Mouse (Mus musculus): ENCODE measurements at regions not wholly inside any gene's neighbourhood (a gene's known extent, or its start where the extent isn't known, plus 50 kb on each side); places are given as distances from the start of the nearest gene placed in this dataset.

DNA sequence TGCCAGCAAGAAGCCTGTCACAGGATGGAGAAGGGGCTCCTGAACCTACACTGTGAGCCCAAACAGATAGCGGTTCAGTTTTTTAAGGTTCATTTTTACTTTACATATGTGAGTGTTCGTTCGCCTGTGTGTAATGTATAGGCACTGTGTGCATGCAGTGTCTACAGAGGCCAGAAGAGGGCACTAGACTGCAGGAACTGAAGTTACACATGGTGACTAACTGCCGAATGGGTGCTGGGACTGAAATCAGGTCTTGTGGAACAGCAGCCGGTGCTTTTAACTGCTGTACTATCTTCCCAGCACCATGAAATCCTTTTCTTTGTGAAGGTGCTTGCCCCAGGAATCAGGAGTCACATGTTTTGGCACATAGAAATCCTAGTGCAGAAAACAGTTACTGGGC lies 256.1 kb upstream of the Gadl1 start:
- DNase-seq (ENCODE audit: low spot score in 2 of 2): no peak
- intact Hi-C loops (cut with DNase I): no loop called here

DNA sequence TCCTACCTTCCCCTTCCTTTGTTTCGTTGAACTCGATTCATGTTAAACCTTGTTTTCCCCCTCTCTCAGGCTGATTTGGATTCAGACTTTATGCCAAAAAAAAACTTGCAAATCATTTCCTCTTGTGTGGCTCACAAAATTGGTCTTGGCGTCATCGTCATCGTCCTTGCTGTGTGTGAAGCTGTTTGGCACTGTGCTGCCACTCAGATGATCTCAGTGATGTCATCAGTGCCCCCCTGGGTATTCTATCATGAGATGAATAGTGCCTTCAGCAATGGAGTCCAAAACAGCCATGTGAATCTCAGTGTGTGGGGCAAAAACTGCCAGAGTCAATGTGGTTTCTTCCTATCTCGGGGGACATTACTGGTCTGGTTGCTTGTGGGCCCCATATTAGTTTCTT lies 254.3 kb upstream of the Gadl1 start:
- intact Hi-C loops (cut with DNase I): no loop called here
- DNase-seq (ENCODE audit: low spot score in 2 of 2): peak in 1 of 2 experiments; percentile 15

DNA sequence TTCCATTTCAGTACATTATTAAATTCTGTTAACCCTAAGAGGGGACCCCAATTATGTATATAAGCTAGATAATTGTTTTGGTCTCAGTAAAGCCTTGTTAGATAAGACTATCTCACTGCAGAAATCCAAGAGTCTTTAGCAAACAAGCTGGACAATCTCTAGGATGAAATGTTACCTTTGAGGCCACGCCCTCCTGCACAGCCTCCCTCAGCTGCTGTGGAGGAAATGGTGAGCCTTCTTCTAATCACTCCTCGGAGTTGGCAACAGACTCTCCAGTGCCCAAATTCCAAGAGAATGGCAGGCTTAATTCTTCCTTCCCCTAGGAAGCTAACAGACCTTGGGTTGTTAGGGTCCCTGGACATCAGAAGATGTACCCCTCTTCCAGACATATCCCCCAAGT lies 252.7 kb upstream of the Gadl1 start:
- intact Hi-C loops (cut with DNase I): no loop called here
- no peak for DNase-seq (ENCODE audit: low spot score in 2 of 2)

DNA sequence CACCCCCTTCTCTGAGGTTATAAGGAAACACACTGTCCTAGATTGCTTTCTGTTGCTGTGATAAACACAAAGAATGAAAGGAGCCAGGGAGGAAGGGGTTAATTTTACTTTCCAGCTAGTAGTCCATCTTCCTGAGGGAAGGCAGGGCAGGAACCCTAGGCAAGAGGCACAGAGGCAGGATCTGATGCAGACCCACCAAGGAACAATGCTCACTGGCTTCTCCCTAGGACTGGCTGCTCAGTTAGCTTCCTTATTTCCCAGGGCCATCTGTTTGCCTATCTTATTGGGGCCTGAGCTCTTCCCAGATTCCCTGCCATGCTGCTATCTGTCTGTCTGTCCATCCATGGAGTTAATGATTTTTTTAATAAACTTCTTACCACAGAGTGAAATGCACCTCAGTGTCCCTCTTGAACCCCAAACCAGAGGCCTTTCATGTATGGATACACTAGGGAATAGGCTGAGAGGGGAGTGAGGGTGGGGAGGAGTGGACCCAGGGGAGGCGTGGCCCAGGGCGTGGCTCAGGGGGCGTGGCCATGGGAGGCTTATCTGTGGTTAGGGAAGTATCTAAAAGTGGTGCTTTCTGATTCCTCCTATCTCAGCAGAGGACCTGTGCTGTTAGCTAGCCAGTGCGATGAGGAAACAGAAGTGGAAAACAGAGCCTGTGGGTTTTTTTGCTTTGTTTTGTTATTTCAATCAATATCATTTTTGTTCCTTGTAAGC lies 252.1 kb upstream of the Gadl1 start:
- DNase-seq (ENCODE audit: low spot score in 2 of 2): no peak
- intact Hi-C loops (cut with DNase I): no loop called here

DNA sequence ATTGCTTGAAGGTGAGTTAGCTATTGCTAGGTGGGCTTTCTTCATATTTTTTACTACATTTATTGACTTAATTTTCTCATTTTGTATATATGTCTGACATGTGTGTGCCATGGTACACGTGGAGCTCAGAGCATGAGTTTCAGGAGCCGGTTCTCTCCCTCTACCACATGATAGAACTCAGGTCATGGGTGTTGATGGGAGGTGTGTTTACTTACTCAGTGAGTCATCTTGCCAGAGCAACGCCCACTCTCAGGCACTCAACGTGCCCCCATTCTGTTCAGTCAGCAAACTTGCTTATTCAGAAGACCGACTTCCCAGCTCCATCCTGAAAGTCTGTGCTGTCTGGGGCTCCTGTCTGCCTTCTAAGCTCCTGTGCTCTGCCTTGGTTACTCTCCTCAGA lies 250.8 kb upstream of the Gadl1 start:
- intact Hi-C loops (cut with DNase I): no loop called here
- DNase-seq (ENCODE audit: low spot score in 2 of 2): no peak

DNA sequence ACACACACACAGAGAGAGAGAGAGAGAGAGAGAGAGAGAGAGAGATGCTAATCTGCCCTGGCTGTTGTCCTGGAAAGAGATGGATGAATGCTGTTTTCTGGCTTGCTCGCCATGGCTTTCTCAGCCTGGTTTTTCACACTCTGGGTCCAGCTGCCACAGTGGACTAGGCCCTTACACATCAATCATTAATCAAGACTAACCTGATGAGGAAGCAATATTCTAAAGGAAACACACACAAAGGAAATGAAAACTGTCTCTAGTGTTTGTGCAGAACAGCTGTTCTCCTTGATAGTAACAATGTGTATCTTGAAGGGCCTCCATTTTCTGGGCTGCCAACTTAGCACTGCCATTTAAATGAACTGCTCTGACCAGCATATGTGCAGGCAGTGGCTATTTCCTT lies 248.9 kb upstream of the Gadl1 start:
- no peak for DNase-seq (ENCODE audit: low spot score in 2 of 2)

DNA sequence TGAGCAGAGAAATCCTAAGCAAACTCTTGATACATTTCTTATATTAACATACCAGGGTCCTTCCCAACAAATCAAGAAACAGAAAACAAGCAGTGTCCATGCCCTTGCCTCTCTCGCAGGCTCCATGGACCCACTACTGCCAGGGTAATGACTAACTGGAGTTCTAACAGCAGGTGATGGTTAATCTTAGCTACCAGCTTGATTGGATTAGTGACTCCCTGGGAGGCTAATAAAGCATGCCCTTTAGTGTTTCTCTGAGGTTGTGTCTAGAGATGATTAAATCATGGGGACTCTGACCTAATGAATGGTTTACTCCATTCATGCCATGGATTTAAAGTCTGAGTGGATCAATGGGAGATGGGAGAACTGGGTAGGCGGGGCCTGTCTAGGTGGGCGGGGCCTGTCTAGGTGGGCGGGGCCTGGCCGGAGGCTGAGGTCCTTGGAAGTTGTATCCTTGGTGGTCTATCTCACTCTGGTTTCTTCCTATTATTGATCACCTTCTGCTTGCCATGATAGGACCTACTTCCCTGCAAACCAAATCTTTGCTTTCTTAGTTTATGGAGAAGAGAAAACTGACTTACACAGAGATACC lies 247.3 kb upstream of the Gadl1 start:
- no peak for DNase-seq (ENCODE audit: low spot score in 2 of 2)
- intact Hi-C loops (cut with DNase I): no loop called here

More for the DNA sequence above, 248.9 kb upstream of the Gadl1 start:
- intact Hi-C loops (cut with DNase I): no loop called here

DNA sequence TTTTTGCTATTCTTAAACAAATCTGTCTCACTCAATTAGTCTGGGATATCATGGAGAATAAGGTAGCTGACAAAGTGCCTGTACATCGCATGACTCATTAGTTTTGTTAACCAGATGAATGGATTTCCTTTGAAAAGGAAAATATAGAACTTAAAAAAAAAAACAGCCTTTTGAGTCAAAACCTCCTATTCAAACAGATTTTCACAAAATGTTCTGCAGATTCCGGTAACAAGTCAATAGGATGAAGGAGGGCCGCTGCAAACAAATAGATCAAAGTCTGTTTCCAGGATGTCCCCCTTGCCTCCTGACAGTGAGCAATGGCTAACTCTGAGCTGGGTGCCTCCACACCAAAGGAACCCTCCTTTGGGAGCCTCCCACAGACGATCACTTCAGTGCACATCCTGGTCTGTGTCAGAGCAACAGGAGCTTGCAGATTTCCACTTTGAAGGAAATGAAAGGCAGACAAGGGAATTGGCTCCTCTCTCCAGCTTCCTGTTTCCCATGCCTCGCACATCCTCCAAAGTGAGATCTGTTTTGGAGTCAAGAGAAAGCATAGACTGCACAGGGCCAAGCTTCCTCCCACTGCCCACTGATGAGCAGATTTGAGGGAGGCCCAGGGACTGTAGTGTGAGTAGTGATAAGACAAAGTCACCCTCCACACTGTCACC lies 243.8 kb upstream of the Gadl1 start:
- no peak for DNase-seq (ENCODE audit: low spot score in 2 of 2)

DNA sequence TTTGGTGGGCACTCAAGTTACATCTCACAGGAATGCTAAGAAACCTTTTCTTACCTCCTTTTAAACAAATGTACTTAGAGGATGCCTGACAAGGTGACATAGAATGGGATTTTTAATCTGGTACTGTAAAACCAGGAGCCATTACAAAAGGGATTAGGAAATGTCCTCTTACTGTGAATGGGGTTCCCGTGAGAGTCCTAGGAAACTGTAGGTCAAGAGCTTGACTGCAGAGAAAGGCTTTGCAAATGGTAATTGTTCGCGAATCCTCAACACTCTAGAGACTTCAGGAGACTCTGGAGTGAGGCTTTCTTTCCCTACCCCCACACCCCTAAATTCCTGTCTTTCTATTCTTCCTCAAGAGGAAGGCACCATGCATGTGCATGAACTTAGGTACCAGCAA lies 242.7 kb upstream of the Gadl1 start:
- intact Hi-C loops (cut with DNase I): no loop called here

More for the DNA sequence above, 243.8 kb upstream of the Gadl1 start:
- intact Hi-C loops (cut with DNase I): no loop called here

DNA sequence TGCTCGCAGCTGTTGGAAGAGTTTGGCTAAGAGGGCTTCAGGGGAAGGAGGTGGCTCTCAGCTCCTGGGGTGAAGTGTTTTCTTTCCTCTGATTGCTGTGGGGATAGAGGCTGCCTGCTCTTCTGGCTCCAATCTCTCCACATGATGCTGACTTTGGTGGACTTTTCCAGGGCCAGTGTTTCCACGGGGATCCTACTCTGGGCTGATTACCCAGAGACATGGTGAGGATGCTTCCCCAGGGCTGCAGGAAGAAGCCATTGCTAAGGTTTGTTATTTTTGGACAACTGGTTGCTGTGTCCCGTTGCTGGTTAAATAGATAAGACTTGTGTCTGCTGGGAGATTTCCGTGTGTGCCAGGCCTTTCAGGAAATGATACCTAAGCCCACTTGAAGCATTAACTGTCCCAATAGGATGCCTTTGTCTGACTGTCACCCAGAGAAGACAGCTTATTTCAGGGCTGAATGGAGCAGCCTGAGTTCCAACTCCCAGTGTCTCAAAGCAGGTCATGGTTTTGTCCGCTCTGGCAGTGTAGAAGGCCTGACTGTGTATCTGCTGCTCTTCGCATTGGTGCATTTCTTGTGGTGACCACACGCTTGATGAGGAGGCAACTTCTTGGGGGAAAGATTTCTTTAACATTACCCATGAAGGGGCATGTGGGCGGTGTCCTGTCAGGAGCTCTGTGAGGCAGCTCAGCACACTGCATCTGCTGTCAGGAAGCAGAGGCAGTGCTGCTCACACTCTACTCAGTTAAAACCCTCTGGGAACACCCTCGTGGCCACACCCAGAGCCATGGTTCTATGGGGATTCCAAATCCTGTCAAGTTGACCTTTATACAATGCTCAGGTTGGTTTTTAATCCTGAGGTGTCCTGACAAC lies 228.3 kb upstream of the Gadl1 start:
- intact Hi-C loops (cut with DNase I): no loop called here
- no peak for DNase-seq (ENCODE audit: low spot score in 2 of 2)

More for the DNA sequence above, 242.7 kb upstream of the Gadl1 start:
- no peak for DNase-seq (ENCODE audit: low spot score in 2 of 2)

DNA sequence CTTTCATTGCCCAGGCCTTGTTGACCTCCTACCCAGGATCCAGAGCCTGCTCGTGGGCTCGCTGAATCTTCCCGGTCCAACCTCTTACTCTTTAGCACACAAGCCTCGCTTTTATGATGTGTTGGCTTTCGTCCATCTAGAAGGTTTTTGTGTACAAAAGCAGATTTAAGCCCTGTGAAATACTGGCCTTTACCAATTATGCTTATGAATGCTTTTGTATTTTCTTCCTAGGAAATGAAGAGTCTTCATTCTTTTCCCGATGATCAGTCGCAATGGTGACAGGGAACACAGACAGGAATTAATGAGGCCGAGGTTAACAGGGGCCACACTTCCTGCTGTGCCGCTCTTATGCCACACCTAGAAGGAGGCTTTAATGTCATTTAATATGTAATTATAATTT lies 227.4 kb upstream of the Gadl1 start:
- intact Hi-C loops (cut with DNase I): no loop called here

DNA sequence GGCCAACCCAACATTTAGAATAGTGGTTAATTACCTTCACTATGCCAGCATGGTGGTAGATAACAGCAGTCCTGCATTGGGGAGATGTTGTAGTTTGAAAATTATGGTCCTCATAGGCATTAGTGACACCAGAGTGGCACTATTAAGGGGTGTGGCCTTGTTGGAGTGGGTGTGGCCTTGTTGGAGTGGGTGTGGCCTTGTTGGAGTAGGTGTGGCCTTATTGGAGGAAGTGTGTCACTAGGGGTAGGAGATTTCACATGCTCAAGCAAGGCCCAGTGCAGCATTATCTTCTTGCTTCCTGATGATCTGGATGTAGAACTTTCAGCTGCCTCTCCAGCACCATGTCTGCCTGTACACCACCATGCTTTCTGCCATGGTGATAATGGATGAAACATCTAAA lies 225.3 kb upstream of the Gadl1 start:
- no peak for DNase-seq (ENCODE audit: low spot score in 2 of 2)
- intact Hi-C loops (cut with DNase I): no loop called here

More for the DNA sequence above, 227.4 kb upstream of the Gadl1 start:
- DNase-seq (ENCODE audit: low spot score in 2 of 2): no peak

DNA sequence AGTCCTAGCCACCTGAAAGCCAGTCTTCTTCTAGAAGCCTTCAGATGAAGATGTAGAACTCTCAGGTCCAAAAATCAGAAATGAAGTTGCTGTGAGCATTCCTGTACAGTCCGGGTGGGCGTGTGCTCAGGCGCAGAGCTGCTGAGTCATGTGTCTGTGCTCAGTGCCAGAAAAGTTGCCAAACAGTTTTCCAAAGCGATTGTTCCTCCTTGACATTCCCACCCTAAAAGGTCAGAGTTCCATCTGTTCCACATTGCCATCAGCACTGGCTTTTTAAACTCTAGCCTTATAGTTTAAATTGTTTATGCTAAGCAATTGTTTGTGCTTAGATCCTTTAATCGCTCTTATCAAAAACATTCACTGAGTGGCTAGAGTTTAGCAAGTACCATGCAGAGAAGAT lies 222.7 kb upstream of the Gadl1 start:
- intact Hi-C loops (cut with DNase I): no loop called here
- DNase-seq (ENCODE audit: low spot score in 2 of 2): no peak

DNA sequence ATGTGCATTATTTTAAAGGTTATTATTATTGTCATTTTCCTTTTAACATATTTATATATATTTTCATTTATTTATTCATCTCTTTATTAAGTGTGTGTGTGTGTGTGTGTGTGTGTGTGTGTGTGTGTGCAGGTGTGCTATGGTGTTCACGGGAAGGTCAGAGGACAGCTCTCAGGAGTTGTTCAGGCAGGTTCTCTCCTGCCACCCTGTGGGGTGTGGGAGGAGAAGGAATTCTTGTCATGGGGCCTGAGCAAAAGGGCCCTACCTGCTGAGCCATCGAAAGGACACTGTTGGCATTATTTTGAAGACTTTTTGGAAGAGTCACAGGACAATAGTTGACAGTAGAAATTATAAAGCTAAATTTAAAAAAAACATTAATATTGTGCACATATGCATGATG lies 216.4 kb upstream of the Gadl1 start:
- intact Hi-C loops (cut with DNase I): no loop called here
- no peak for DNase-seq (ENCODE audit: low spot score in 2 of 2)

DNA sequence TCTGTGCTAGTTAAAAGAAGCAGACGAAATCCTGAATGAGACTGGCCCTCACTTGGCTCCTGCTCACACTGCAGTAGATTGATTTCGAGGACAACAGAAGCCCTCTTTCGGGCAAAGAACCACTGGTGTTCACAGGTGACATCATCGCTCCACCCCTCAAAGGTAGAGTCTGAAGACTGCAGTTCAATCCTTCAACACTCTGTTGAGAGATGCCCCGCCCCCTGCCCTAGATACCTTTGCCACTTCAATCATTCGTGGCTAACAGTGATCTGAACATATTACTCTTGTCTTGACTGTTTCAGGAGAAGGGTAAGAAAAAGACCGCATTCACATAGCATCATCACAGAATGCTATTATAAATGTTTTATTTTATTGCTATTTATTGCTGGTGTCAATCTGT lies 205.5 kb upstream of the Gadl1 start:
- intact Hi-C loops (cut with DNase I): loop anchor here (5.0 to 10.0 kb wide), 2 partner anchors 396 to 619 kb away; no protein-coding TSS in a partner anchor
- no peak for DNase-seq (ENCODE audit: low spot score in 2 of 2)

DNA sequence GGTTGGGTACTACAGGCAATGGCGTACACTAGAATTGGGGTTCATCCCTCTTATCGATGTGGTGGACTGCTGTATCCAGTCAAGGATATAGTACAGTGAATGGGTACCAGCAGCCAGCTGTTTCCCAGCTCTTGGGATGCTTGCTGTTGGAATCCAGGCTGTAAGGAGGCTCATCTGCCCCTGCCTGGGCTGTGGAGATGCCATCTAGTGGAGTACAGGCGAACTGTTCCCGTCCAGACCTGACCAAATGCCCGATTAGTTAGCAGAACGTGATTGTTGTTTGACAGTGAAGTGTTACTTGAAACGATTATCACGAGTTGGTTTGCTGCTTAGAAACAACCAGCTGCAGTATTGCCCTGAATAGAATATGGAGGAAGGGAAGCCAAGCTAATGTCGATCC lies 205.0 kb upstream of the Gadl1 start:
- DNase-seq (ENCODE audit: low spot score in 2 of 2): peak; percentile 53 to 60
- intact Hi-C loops (cut with DNase I): loop anchor here (5.0 to 10.0 kb wide), 2 partner anchors 397 to 619 kb away; no protein-coding TSS in a partner anchor

DNA sequence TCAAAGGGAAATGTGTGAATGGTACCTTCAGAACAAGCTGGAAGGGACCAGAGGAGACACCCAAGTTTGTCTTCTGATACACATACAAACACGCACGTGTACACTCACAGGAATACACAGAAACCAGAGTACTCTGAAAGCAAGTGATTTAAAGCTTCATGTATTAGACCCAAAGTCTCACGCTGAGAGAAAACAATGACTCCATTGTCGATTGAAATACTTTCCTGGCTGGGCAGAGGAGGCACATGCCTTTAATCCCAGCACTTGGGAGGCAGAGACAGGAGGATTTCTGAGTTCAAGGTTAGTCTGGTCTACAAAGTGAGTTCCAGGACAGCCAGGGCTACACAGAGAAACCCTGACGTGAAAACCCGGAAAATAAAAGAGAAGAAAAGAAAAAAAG lies 203.5 kb upstream of the Gadl1 start:
- DNase-seq (ENCODE audit: low spot score in 2 of 2): no peak
- intact Hi-C loops (cut with DNase I): loop anchor here (10.0 kb wide), 1 partner anchor 621 kb away; no protein-coding TSS in a partner anchor

DNA sequence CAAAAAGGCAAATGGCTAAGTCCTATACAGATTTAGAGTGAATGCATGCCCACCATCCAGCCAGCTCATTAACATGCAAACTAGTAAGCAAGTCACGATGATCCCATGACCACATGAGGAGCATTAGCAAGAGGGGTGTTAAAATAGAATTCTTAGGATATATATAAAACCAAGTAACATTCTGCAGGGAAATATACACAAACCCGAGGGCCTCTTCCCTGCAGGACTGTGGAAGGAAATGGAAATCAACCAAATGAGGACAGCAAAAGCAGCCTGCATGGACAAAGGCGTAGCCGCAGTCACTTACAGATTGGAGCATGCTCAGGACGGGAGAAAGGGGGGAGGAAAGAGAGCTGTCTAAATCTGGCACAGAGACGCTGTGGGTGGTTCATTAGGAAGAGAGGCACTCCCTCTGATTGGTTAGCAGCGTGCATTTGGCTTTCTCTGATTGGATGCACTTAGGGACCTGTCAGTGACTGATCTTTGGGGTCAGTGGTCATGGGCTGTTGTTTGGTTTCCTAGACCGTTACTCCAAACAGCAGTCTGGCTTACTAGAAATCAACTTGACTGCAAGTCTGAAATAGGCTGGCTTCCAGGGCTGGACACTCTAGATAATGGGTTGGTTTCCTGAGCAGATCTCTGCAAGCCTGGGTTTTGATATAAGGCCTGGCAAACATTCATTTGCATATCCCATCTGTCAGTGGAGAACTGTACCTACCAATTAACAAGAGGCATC lies 200.9 kb upstream of the Gadl1 start:
- intact Hi-C loops (cut with DNase I): loop anchor here (10.0 kb wide), 1 partner anchor 624 kb away; no protein-coding TSS in a partner anchor
- peak; percentile 14 to 54 for DNase-seq (ENCODE audit: low spot score in 2 of 2)

DNA sequence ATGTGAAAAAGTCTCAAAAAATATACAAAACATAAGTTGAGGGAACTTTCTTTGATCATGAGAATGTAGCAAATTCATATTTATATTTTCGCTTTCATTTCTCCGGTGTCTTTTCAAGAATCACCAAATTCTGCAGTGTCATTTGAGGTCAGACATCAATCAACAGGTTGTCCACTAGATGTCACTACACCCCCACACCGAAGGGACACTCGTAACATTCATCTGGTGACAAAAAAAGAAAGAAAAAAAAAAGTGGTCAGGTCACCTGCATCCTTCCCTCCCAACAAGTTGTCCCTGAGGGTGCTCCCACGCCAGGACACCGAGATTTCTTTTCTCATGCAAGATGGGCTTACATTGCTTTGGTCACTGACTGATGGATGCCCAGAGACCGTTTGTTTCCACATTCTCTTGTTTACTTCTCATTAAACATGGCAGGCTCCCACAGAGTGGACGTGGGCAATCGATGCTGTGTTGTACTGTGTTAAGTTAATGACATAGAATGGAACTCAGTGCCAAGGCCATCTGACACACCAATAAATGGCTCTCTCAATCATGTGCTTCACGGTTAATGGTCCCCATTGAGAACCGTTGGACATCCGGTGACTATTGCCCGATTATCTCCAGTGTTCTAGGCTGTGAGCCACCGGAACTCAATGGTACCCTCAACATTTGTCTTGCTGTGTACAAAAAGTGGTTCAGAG lies 199.1 kb upstream of the Gadl1 start:
- intact Hi-C loops (cut with DNase I): loop anchor here (5.0 kb wide), 2 partner anchors 162 to 327 kb away; no protein-coding TSS in a partner anchor
- no peak for DNase-seq (ENCODE audit: low spot score in 2 of 2)
